Mouse (Mus musculus): ENCODE measurements around the gene Optn. TPM values are rescaled to one million over a fixed set of nuclear protein-coding genes. Genes with fewer than 3 reads are reported as not detected.
"Not testable (repeated sequence)": the region's sequence is repeated elsewhere in the genome, so short reads cannot be mapped to it uniquely, and the experiment has no call there.

Optn gene
- total and polyA plus RNA-seq, 2 experiments from 2014 or later: 28.7 to 35.0 TPM

DNA sequence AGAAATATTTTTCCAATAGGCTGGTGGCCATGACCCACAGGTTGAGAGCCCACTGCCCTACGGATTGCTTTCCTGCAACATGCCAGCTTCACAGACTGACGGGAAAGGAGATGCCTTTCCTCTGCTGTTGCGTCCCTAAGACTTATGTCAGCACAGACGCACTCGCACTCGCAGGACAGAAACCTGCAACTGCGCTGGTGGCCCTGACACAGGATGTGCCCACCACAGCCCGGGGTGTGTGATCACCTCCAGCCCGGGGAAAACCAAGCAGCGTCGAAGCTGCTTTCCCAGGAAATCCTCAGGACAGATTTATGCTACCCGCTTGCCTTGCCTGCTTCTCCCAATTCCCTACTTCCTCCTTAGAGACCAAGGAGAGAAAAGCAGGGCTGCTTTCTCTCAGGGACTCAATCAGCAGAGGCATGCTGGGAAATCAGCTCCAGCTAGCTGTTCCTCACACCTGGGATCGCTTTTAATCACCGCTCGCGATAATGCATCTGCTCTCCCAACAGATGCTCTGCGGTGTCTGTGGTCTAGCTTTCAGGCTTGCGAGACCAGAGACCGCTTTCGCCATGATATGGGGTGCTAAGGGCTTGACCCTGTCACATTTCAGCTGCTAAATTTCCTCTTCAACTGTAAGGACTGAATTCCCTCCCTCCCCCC lies 34.1 kb upstream of the Optn start:
- 33% methylated on average over 20 of the region's 20 CpGs for WGBS
- DNase-seq (ENCODE audit: low spot score): peak; percentile 69

DNA sequence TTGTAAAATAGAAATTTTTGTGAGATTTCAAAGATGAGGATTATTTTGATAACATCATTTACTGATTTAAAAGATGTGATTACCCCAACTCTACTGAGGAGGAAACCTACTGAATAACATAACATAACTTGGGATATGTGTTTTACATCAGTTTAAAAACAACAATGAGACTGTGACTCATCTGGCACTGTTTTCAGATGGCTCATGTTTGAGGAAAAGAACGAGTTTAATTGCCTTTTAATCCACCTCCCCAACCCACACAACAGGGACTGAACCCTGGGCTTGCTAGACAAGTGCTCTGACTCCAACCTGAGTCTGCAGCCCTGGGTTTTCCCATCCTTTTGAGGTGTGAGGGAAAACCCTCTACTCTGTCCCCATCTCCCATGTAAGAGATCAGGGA lies 31.5 kb upstream of the Optn start:
- H3K9me3 ChIP-seq (ENCODE audit: low read length): no peaks in the 10 kb centered on the region
- H3K27me3 ChIP-seq (ENCODE audit: insufficient read depth, low read length): no peaks in the 10 kb centered on the region
- no peak overlapping the region for H3K27ac ChIP-seq (ENCODE audit: low read depth, low read length)
- no peak overlapping the region for H3K4me2 ChIP-seq (ENCODE audit: low read depth, low read length, poor library complexity, severe bottlenecking)
- WGBS: 33% methylated on average over 1 of the region's 1 CpGs
- H3K36me3 ChIP-seq (ENCODE audit: insufficient read depth, low read length): no peaks in the 10 kb centered on the region
- ATAC-seq (ENCODE audit: low FRiP score) (no peak), DNase-seq (ENCODE audit: low spot score) (no peak)
- no peak overlapping the region for H3K9ac ChIP-seq (replicated peaks; ENCODE audit: low read length, poor library complexity, severe bottlenecking)
- no peak for TF ChIP-seq CTCF (IDR thresholded peaks at IDR 0.05)
- H3K4me3 ChIP-seq (ENCODE audit: low read depth, low read length): no peak overlapping the region
- no peaks in the 10 kb centered on the region; the same call in 1 of the 2 replicates for H3K4me1 ChIP-seq (ENCODE audit: insufficient read depth, low read length)

More for the DNA sequence above, 34.1 kb upstream of the Optn start:
- no peak for ATAC-seq (ENCODE audit: low FRiP score)
- Histone ChIP-seq H3K36me3 (ENCODE audit: insufficient read depth, low read length) (no peaks in the 10 kb centered on the region), H3K9ac (replicated peaks; ENCODE audit: low read length, poor library complexity, severe bottlenecking) (peak overlapping the region; percentile 30), H3K4me3 (ENCODE audit: low read depth, low read length) (peak overlapping the region; percentile 8; the same call in 1 of the 2 replicates), H3K9me3 (ENCODE audit: low read length) (no peaks in the 10 kb centered on the region), H3K27ac (ENCODE audit: low read depth, low read length) (peak overlapping the region; percentile 47; the same call in 1 of the 2 replicates), H3K27me3 (ENCODE audit: insufficient read depth, low read length) (no peaks in the 10 kb centered on the region), H3K4me2 (ENCODE audit: low read depth, low read length, poor library complexity, severe bottlenecking) (peak overlapping the region; percentile 21), H3K4me1 (ENCODE audit: insufficient read depth, low read length) (no peaks in the 10 kb centered on the region; the same call in 1 of the 2 replicates)
- TF ChIP-seq CTCF (IDR thresholded peaks at IDR 0.05): no peak

DNA sequence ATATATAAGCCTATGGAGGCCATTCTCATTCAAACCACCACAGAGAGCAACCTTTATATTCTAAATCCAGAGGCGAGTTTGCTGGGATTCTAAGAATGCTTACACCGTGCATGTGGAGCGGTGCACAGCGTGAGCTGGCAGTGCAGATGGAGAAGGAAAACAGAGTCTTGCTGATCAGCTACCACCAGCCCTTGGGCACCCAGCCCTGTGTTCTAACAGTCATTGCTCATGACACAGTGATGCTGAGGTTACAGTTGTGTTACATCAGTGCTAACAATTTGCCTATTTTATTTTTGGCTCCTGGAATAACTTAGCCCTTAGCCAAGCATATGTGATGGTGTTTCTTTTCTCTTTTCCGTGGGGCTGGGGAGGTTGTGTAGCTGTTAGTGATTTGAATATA lies 31.0 kb upstream of the Optn start:
- ATAC-seq (ENCODE audit: low FRiP score) (no peak), DNase-seq (ENCODE audit: low spot score) (no peak)
- Histone ChIP-seq H3K4me2 (ENCODE audit: low read depth, low read length, poor library complexity, severe bottlenecking) (no peak overlapping the region), H3K4me1 (ENCODE audit: insufficient read depth, low read length) (no peaks in the 10 kb centered on the region; the same call in 1 of the 2 replicates), H3K27me3 (ENCODE audit: insufficient read depth, low read length) (no peaks in the 10 kb centered on the region), H3K36me3 (ENCODE audit: insufficient read depth, low read length) (no peaks in the 10 kb centered on the region), H3K9me3 (ENCODE audit: low read length) (no peaks in the 10 kb centered on the region), H3K9ac (replicated peaks; ENCODE audit: low read length, poor library complexity, severe bottlenecking) (no peak overlapping the region), H3K4me3 (ENCODE audit: low read depth, low read length) (no peak overlapping the region), H3K27ac (ENCODE audit: low read depth, low read length) (no peak overlapping the region)
- WGBS: 79% methylated on average over 5 of the region's 5 CpGs
- no peak for TF ChIP-seq CTCF (IDR thresholded peaks at IDR 0.05)

DNA sequence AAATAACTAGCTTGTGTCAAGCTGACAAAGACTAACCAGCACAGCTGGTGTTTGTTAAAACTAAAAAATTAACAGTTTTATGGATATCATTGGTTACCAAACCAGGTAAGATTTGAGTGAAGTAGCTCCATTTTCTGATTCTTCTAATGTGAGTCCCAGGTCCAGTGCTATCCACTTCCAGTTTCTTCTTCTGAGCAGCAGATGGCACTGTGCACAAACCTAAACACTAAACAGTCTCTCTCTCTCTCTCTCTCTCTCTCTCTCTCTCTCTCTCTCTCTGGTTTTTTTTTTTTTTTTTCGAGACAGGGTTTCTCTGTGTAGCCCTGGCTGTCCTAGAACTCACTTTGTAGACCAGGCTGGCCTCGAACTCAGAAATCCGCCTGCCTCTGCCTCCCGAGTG lies 26.5 kb upstream of the Optn start:
- not testable (repeated sequence) for H3K9me3 ChIP-seq (ENCODE audit: low read length); H3K4me2 ChIP-seq (ENCODE audit: low read depth, low read length, poor library complexity, severe bottlenecking); ATAC-seq (ENCODE audit: low FRiP score); H3K9ac ChIP-seq (replicated peaks; ENCODE audit: low read length, poor library complexity, severe bottlenecking); H3K4me3 ChIP-seq (ENCODE audit: low read depth, low read length); H3K4me1 ChIP-seq (ENCODE audit: insufficient read depth, low read length); H3K27me3 ChIP-seq (ENCODE audit: insufficient read depth, low read length); H3K27ac ChIP-seq (ENCODE audit: low read depth, low read length); H3K36me3 ChIP-seq (ENCODE audit: insufficient read depth, low read length)
- 80% methylated on average over 4 of the region's 4 CpGs for WGBS
- DNase-seq (ENCODE audit: low spot score): peak; percentile 79
- peak; percentile 82 for TF ChIP-seq CTCF (IDR thresholded peaks at IDR 0.05)

GRCm38 (mm10) chr2:5087667-5088066 lies 23.8 kb upstream of the Optn start:
- no peaks in the 10 kb centered on the region for H3K36me3 ChIP-seq (ENCODE audit: insufficient read depth, low read length)
- TF ChIP-seq CTCF (IDR thresholded peaks at IDR 0.05): no peak

DNA sequence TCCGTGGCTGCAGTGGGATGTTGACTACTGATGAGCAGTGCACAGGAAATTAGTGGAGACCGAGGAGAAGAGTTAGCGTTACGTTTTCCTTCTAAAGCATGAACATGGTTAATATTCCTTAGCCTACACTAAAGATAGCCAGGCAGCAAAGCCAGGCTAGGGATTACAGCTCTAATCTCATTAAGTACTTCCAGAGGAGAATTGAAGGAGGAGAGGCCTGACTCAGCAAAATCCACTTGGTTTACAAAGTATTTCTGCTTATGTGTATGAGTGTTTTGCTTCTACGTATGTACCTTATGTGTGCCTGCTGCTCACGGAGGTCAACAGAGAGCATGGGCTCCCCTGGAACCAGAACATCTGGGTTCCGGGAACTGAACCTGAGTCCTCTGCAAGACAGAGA lies 19.9 kb upstream of the Optn start:
- H3K4me3 ChIP-seq (ENCODE audit: low read depth, low read length): no peak overlapping the region
- H3K4me2 ChIP-seq (ENCODE audit: low read depth, low read length, poor library complexity, severe bottlenecking): no peak overlapping the region
- H3K4me1 ChIP-seq (ENCODE audit: insufficient read depth, low read length): no peaks in the 10 kb centered on the region
- DNase-seq (ENCODE audit: low spot score) (no peak), ATAC-seq (ENCODE audit: low FRiP score) (no peak)
- no peaks in the 10 kb centered on the region for H3K9me3 ChIP-seq (ENCODE audit: low read length)
- no peak overlapping the region for H3K9ac ChIP-seq (replicated peaks; ENCODE audit: low read length, poor library complexity, severe bottlenecking)
- H3K36me3 ChIP-seq (ENCODE audit: insufficient read depth, low read length): no peaks in the 10 kb centered on the region
- WGBS: 74% methylated on average over 7 of the region's 7 CpGs
- TF ChIP-seq CTCF (IDR thresholded peaks at IDR 0.05): no peak
- no peak overlapping the region for H3K27ac ChIP-seq (ENCODE audit: low read depth, low read length)
- H3K27me3 ChIP-seq (ENCODE audit: insufficient read depth, low read length): no peaks in the 10 kb centered on the region

More at GRCm38 (mm10) chr2:5087667-5088066, 23.8 kb upstream of the Optn start:
- no peaks in the 10 kb centered on the region for H3K4me1 ChIP-seq (ENCODE audit: insufficient read depth, low read length)
- WGBS: 85% methylated on average over 3 of the region's 3 CpGs
- DNase-seq (ENCODE audit: low spot score) (no peak), ATAC-seq (ENCODE audit: low FRiP score) (no peak)
- H3K27me3 ChIP-seq (ENCODE audit: insufficient read depth, low read length): no peaks in the 10 kb centered on the region
- H3K4me3 ChIP-seq (ENCODE audit: low read depth, low read length): no peak overlapping the region
- H3K9ac ChIP-seq (replicated peaks; ENCODE audit: low read length, poor library complexity, severe bottlenecking): no peak overlapping the region
- no peak overlapping the region for H3K4me2 ChIP-seq (ENCODE audit: low read depth, low read length, poor library complexity, severe bottlenecking)
- no peak overlapping the region for H3K27ac ChIP-seq (ENCODE audit: low read depth, low read length)
- no peaks in the 10 kb centered on the region for H3K9me3 ChIP-seq (ENCODE audit: low read length)
